Mouse (Mus musculus) midbrain, postnatal 0 days (tissue): ENCODE data around the gene Srd5a1. TPM values are rescaled to one million over a fixed set of nuclear protein-coding genes. Genes with fewer than 3 reads are reported as not detected.
"Not testable (repeated sequence)": the region's sequence is repeated elsewhere in the genome, so short reads cannot be mapped to it uniquely, and the experiment has no call there.

Experiments used
- ATAC-seq: fragments of 200-750 bp; cut with Nextera tagmentation; 2 replicates; pipeline ENCODE4 v1.8.0; 2017; ENCODE audit warnings: moderate number of reproducible peaks, mild to moderate bottlenecking, moderate TSS enrichment, moderate library complexity; ENCODE audit not compliant: low FRiP score
- DNase-seq: peaks from one replicate; pipeline ENCODE4 v3.0.0-alpha.2; 2015; ENCODE audit warnings: low spot score
- H3K27ac ChIP-seq: fragments of 300-500 bp; sonication (generic); 2 replicates; pipeline ENCODE4 v1.5.1; 2014; ENCODE audit warnings: low read depth, mild to moderate bottlenecking, low read length, mixed read lengths
- H3K27me3 ChIP-seq: fragments of 300-500 bp; sonication (generic); 2 replicates; pipeline ENCODE4 v1.6.1; 2014; ENCODE audit warnings: low read length, control low read depth, mixed read lengths; ENCODE audit not compliant: insufficient read depth
- H3K36me3 ChIP-seq: fragments of 300-500 bp; sonication (generic); 2 replicates; pipeline ENCODE4 v1.6.1; 2014; ENCODE audit warnings: low read length, control low read depth, mixed read lengths; ENCODE audit not compliant: insufficient read depth
- H3K4me1 ChIP-seq: fragments of 300-500 bp; sonication (generic); 2 replicates; pipeline ENCODE4 v1.6.1; 2014; ENCODE audit warnings: mild to moderate bottlenecking, control low read depth, antibody characterized with exemption, low read length, mixed read lengths; ENCODE audit not compliant: insufficient read depth
- H3K4me2 ChIP-seq: fragments of 300-500 bp; sonication (generic); 2 replicates; pipeline ENCODE4 v1.6.1; 2014; ENCODE audit warnings: low read depth, mild to moderate bottlenecking, low read length, mixed read lengths; ENCODE audit not compliant: poor library complexity, severe bottlenecking
- H3K4me3 ChIP-seq: fragments of 300-500 bp; sonication (generic); 2 replicates; pipeline ENCODE4 v1.5.1; 2014; ENCODE audit warnings: low read depth, mild to moderate bottlenecking, low read length, moderate library complexity
- H3K9ac ChIP-seq: fragments of 300-500 bp; sonication (generic); replicated peaks from 2 replicates; pipeline ENCODE4 v1.6.1; 2014; ENCODE audit warnings: mild to moderate bottlenecking, low read length, moderate library complexity, mixed read lengths; ENCODE audit not compliant: poor library complexity, severe bottlenecking
- H3K9me3 ChIP-seq: fragments of 300-500 bp; sonication (generic); 2 replicates; pipeline ENCODE4 v1.6.1; 2016; ENCODE audit warnings: low read length, control low read depth
- CTCF ChIP-seq: IDR thresholded peaks from 2 replicates; pipeline ENCODE4 v1.5.1; 2016; ENCODE audit warnings: antibody characterized with exemption, mild to moderate bottlenecking
- WGBS: fragments of 180-500 bp; shearing (Covaris S2); extraction: QIAGEN DNeasy Blood & Tissue Kit; methylation state at CpG from one replicate; pipeline ENCODE4 v1.1.7; 2014; 5-methylcytosine and 5-hydroxymethylcytosine counted together
- polyA plus RNA-seq: library from polyadenylated mRNA; unstranded; fragments of >200 nt; fragmentation: Nextera tagmentation; extraction: Ambion mirVana; gene quantifications from 2 replicates; pipeline ENCODE4 v1.2.1, GENCODE M21; 2015
- total RNA-seq: library from RNA; depleted of rRNA; stranded (reverse); fragments of >200 nt; gene quantifications from 2 replicates; pipeline ENCODE4 v1.2.3, GENCODE M21; 2014

The Srd5a1 gene
- total and polyA plus RNA-seq, 2 experiments from 2014 or later: 22.9 to 36.3 TPM

- H3K4me3 ChIP-seq: no peak overlapping the region
- H3K27ac ChIP-seq: no peak overlapping the region
- 92% methylated on average over 6 of the region's 6 CpGs for WGBS
- no peak overlapping the region for H3K4me2 ChIP-seq
- TF ChIP-seq CTCF: no peak
- DNase-seq (no peak), ATAC-seq (no peak)
- H3K27me3 ChIP-seq: no peaks in the 10 kb centered on the region
- no peak overlapping the region for H3K9ac ChIP-seq
- no peaks in the 10 kb centered on the region for H3K4me1 ChIP-seq
- no peaks in the 10 kb centered on the region for H3K9me3 ChIP-seq
- H3K36me3 ChIP-seq: peaks cover 52% of the 10 kb centered on the region
Measured at GRCm38 (mm10) chr13:69638108-69638626, 26.9 kb upstream of the Srd5a1 start.

DNA sequence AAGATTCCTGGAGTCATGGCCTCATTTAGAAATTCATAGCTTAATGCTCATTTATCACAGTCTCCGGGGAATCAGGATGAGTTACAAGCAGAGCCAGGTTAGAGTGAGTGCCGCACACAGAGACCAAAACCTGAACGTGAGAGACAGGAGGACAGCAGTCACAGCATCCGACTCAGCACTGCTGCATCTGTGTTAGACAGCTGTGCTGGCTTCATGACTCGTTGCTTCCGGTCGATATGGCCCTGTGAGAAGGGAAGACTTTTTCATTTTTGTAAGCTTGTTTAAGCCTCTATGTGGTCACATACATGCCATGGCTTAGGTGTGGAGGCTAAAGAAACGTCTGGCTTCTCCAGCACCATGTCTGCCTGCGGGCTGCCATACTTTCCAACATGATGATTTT lies 26.4 kb upstream of the Srd5a1 start:
- WGBS: 92% methylated on average over 9 of the region's 9 CpGs
- ATAC-seq (no peak), DNase-seq (no peak)
- Histone ChIP-seq H3K36me3 (peaks cover 54% of the 10 kb centered on the region), H3K4me1 (no peaks in the 10 kb centered on the region), H3K27me3 (no peaks in the 10 kb centered on the region), H3K4me2 (no peak overlapping the region), H3K4me3 (no peak overlapping the region), H3K9ac (no peak overlapping the region), H3K27ac (no peak overlapping the region), H3K9me3 (no peaks in the 10 kb centered on the region)
- TF ChIP-seq CTCF: no peak

- Histone ChIP-seq H3K4me1 (no peaks in the 10 kb centered on the region), H3K27ac (no peak overlapping the region), H3K4me2 (no peak overlapping the region), H3K36me3 (peaks cover 61% of the 10 kb centered on the region), H3K4me3 (no peak overlapping the region), H3K9me3 (no peaks in the 10 kb centered on the region), H3K27me3 (no peaks in the 10 kb centered on the region), H3K9ac (no peak overlapping the region)
- no peak for DNase-seq
- WGBS: 90% methylated on average over 6 of the region's 6 CpGs
- ATAC-seq: no peak
- TF ChIP-seq CTCF: no peak
Measured at GRCm38 (mm10) chr13:69636816-69637215, 25.6 kb upstream of the Srd5a1 start.

- Histone ChIP-seq H3K9ac (no peak overlapping the region), H3K4me2 (no peak overlapping the region), H3K27me3 (no peaks in the 10 kb centered on the region), H3K9me3 (no peaks in the 10 kb centered on the region), H3K4me1 (no peaks in the 10 kb centered on the region), H3K27ac (no peak overlapping the region), H3K4me3 (no peak overlapping the region), H3K36me3 (peaks cover 66% of the 10 kb centered on the region)
- DNase-seq (no peak), ATAC-seq (no peak)
- WGBS: 90% methylated on average over 3 of the region's 3 CpGs
- no peak for TF ChIP-seq CTCF
Measured at GRCm38 (mm10) chr13:69636375-69636774, 25.1 kb upstream of the Srd5a1 start.

GRCm38 (mm10) chr13:69635836-69636235 lies 24.6 kb upstream of the Srd5a1 start:
- WGBS: 97% methylated on average over 7 of the region's 7 CpGs
- not testable (repeated sequence) for H3K27me3 ChIP-seq, H3K4me2 ChIP-seq, H3K9ac ChIP-seq, H3K4me3 ChIP-seq, H3K27ac ChIP-seq, ATAC-seq, H3K4me1 ChIP-seq, DNase-seq, H3K9me3 ChIP-seq
- H3K36me3 ChIP-seq: peaks cover 71% of the 10 kb centered on the region

DNA sequence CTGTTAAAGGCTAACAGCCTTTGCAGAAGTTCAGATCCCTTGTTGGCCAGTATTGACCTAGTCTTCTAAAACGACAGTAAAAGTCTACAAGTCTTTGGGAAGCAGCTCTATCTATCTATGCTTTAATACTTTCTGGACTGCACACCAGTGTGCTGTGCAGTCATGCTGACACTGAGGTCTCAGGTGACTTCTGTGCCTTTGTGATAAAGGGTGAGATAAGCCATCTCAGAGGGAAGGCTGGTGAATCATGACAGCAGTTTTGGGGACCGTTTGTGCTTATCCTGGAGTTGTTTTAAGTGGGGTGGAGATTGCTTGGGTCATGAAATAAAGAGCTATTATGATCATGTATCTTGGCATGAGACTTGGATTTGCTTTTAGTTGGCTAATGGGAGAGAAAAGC lies 22.7 kb upstream of the Srd5a1 start:
- WGBS: 92% methylated on average over 2 of the region's 2 CpGs
- H3K9me3 ChIP-seq: no peaks in the 10 kb centered on the region
- H3K4me2 ChIP-seq: no peak overlapping the region
- ATAC-seq: no peak
- H3K4me3 ChIP-seq: no peak overlapping the region
- H3K9ac ChIP-seq: no peak overlapping the region
- H3K27ac ChIP-seq: no peak overlapping the region
- TF ChIP-seq CTCF: no peak
- H3K27me3 ChIP-seq: no peaks in the 10 kb centered on the region
- no peak for DNase-seq
- H3K4me1 ChIP-seq: no peaks in the 10 kb centered on the region
- H3K36me3 ChIP-seq: peaks cover 79% of the 10 kb centered on the region
